Mouse (Mus musculus) left cerebral cortex, adult 18-20 months (tissue): ENCODE results near the gene Fam129c. TPM values are rescaled to one million over a fixed set of nuclear protein-coding genes. Genes with fewer than 3 reads are reported as not detected.

Source experiments
- DNase-seq, 2 experiments: peaks; one replicate each; pipeline ENCODE4 v3.0.0; 2021 to 2022; ENCODE audit warnings: low spot score in 2 of 2, mixed read lengths in 1 of 2
- total RNA-seq, 2 experiments: library from RNA; stranded (reverse); gene quantifications; 2 replicates each; pipeline ENCODE4 v1.2.3; 2021

Fam129c gene
- total RNA-seq, 2 experiments from 2014 or later: 1.9 to 4.8 TPM

DNA sequence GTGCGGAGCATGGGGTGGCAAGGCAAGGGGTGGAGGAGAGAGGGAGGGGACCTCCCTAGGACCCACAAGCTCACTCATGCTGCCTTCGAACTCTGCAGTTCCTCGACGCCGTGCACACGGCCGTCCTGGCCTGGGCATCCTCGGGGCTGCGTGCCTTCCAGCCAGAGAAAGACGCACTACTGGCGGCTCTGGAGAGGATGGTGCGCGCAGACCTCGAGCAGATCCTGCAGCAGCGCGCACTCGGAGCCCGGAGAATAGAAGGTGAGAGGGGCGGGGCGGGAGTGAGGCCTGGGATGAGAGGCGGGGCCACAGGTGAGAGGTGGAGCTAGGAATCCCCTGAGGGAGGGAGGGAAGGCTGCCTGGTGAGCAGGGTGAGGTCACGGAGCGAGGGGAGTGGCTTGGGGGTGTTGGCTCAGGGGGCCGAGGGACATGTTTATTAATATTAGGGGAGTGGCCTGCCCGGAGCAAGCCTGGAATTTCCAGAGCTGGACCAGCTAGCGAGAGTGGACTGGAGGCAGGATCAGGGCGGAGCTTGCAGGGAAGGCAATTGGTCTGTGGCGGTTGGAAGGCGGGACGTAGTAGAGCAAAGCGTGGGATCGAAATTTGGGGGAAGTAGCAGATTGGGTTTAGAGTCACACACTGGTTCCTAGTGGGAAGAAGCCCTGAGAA is 5.4 kb downstream of the Fam129c start:
- no peak for DNase-seq

DNA sequence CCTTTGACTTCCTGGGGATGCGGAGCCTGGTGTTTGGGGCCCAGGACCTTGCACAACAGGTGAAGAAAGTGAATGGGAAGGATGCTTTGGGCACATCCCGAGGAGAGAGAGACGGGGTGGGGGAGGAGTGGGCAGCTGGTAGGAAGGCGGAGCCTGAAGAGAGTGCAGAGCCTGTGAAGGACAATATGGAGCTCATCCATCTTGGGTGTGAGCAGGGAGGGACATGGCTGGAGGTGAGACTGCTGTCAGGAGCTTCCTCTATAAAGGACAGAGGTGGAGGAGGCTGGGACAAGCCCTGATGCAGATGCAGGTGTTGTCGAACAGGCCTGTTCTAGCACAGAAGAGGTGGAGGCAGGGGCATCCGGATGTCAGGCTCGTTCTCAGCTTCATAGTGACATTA is 6.6 kb downstream of the Fam129c start:
- no peak for DNase-seq

DNA sequence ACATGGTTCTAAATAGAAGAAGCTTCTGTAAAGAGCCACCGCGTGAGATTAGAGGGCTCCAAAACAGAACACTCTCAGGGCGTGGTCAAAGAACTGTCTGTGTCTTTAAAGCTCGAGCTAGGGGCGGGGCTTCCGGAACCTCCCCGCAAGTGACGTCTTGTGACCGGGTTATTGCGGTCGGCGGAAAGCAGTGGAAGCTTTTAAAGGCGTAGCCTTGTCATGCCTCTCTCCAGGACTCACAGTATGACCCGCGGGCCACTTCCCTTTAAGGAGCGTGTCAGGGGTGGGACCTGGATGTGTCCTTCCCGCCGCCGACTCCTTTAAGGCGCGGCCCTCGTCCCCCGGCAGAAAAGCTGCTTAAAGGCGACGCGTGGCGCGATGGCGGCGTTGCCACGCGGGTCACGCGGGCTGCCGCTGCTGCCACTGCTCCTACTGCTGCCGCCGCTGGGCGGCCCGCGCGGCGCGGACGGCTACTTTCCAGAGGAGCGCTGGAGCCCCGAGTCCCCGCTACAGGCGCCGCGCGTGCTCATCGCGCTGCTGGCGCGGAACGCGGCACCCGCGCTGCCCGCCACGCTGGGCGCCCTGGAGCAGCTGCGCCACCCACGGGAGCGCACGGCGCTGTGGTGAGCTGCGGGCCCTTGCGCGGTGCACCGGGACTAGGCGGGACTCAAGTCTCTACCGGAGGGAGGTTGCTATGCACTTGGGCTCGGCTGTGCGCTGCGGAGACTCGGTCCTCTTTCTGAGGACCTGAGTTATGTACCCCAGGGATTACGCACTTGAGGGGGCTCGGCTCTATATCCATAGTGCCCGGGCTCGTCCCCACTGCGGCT is 13.6 kb downstream of the Fam129c start, which contains the start of gene Colgalt1:
TSS of gene Colgalt1 (plus strand) at position 177 of the 830 bp plus-strand sequence.
- DNase-seq: peak; percentile 96 to 98

DNA sequence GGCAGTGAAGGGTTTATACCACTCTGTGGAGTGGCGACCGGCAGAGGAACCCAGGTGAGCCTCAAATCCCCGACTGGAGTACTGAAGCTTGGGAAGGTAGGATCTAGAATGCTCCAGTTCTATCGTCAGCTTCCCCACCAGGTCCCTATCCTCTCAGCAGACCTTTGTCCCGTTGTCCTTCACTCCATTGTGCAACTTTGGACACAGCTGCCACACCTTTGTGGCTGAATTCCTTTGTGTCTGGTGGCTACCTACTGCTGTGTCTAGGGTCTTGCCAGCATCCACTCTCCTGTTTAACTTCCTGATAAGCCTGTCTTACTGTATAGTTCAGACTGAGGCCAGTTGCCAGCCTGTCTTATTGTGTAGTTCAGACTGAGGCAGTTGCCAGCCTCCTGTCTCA is 14.7 kb downstream of the Fam129c start:
- no peak for DNase-seq

DNA sequence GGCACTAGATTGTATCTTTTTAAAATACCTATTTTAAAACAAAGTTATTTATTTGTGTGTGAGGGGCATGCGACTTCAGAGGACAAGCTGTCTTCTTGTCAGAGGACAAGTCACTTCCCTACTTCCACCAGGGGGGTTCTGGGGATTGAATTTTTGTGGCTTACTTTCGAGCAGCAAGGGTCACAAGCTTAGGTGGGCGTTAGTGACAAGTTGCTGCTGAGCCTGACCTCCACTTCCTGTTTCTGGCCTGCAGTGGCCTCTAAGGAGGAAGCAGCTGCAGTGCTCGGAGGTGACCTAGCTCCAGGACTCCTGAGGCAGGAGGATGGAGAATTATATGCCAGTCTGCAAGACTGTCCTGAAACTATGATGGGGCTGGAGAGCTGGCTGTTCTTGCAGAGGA is 16.0 kb downstream of the Fam129c start:
- DNase-seq: no peak

DNA sequence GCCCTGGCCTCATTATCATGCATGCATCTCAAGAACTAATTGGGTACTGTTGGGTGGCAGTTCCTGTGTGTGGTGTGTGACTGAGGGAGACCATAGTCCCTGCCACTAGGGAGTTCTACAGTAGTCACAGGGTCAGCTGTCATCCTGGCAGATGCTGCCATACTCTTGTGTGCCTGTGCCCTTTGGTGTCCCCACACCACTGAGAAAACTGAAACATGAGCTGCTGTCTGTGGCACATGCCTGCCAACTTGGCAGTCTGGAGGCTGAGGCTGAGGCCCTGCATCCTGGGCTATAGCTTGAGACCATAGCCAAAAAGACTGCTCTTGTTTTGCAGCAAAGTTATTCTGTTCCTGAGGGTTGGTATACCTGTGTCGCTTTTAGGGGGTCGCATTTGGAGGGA is 22.3 kb downstream of the Fam129c start:
- no peak for DNase-seq

DNA sequence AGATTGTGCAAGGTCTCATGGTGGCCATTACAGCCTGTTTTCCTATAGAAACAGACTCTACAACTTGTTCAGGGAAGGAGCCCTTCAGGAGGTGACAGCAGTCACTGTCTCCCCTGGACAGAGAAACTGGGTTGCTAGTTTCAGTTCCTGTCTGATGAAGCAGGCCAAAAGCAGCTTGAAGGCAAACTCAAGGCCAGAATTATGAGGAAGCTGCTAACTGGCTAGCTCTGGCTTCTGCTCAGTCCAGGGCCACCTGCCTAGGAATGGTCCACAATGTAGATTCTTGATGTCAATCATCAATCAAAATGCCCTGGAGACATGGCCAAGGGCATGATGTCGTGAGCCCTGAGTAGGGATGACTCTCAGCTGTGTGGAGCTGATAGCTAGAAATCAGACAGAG is 27.6 kb downstream of the Fam129c start:
- no peak for DNase-seq

DNA sequence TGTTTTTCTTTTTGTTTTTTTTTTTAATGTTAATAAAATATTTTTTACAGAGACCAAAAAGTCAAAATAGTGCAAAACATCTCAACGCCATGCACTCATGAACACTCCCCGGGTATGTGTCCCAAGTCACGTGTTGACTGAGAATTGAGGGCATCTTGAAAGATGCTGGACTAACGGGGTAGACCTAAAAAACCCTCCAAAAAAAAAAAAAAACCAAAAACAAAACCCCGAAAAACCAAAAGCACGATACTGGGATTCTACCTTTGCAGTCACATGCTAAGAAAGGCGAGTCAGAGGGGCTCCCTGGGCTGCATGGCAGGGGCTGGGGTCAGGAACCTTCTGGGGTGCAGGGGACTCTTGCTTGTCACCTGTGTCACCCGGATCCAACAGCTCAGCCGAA is 29.3 kb downstream of the Fam129c start:
- no peak for DNase-seq

DNA sequence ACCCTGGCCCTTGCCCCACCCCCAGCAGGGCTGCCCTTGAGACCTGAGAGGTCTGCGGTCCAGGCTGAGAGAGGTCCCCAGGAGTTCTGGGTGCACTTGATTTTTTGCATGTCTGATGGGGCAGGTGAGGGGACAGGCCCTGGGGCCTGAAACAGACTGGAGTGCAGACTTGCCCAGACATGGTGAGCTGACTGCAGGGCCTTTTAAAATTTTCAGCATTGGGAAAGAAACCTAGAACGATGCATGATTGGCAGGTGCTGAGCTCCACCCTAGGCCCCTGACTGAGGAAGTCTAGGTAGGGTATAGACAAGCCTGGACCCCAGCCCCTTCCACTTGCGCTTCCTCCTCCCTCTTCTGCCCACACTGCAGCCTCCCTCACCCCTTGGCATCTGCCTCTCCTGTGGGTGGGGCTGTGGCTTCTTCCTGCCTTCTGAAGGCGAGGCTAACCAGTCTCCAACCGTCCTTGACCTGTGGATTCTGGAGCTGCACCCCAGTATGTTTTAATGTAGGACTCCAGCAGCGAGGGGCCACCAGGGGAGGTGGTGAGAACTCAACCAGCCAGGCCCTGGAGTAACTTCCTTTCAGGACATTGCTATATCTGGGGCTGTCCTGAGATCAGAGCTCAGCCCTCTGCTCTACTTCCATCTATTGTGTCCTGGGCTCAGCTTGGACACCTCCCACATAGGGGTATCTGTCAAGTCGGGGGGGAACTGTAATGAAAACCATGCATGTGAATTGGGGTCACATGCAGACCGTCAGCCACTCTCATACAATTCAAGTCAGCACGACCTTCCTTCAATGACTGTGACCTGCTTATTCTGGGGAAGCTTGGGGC is 30.0 kb downstream of the Fam129c start:
- DNase-seq: no peak

DNA sequence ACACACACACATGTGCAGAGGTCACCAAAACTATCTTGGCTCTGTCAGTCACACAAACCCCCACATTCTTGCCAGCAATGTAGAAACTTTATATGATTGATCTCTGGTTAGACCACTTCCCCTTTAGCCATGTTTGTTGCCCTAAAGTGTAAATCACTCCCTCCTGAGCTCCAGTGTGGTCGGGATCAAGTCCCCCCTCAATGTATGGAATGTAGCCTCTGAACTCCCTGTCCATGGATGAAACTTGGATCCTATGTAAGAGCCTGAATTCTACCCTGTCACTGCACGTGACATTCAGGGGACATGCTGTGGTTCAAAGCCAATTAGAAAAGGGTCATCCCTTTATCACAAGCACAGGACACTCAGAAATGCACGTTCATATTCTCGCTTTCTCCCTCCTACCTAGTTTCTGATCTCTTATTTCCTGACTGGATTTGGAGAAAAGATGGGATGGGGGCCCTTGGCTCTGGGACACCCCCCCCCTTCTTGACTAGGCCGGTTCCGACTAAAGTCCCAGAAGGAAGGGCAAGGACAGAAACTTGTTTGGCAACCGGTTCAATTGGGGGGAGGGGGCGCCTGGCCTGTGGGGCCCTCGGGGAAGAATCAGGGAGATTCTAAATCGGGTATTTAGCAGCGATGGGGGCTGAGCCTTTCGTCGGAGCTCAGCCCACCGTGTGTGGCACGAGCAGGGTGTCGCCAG is 31.1 kb downstream of the Fam129c start:
- DNase-seq: no peak

DNA sequence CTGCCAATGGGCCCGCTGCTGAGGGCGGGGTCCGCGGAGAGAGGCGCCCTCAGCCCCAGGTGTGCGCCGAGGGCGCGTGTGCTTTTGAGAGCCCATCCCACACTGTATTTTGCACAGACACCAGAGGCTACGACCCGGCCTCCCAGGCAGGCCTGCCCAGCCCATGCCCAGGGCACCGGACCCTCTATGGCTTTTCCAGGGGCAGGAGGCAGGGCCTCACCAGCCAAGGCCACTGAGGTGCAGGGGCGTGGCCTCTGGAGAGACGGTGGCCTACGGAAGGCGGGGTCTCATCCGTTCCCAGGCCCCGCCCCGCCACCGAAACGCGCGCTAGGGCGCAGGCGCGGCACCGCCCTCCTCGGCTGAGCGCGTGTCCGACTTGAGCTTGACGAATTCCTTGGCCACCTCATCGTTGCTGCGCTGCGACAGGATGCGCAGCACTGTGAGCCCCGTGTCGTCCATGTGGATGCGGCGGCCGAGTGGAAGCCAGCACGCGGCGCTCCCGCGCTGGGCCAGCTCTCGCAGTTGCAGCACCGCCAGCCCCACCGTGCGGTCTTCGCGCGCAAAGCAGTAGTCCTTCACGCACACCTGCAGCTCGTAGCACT is 31.7 kb downstream of the Fam129c start:
- peak; percentile 84 to 90 for DNase-seq

DNA sequence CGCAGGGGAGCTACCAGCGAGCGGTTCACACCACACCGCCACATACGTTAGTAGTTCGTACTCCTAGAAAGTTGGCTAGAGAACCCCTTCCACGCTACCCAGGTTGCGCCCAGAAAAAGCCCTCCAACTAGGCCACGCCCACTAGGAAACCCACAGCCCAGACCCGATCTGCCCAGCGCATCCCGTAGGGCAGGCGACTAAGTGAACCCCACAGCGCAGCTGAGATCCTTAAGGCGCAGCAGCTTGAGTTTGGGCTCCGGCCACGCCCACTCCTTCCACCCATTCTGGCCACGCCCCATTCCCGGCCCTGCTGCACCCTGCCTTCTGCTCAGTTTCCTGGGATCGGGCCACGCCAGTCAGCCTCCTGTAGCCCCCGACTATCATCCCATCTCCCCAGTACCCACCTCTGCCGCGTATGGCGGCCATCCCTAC is 32.3 kb downstream of the Fam129c start:
- DNase-seq: no peak

DNA sequence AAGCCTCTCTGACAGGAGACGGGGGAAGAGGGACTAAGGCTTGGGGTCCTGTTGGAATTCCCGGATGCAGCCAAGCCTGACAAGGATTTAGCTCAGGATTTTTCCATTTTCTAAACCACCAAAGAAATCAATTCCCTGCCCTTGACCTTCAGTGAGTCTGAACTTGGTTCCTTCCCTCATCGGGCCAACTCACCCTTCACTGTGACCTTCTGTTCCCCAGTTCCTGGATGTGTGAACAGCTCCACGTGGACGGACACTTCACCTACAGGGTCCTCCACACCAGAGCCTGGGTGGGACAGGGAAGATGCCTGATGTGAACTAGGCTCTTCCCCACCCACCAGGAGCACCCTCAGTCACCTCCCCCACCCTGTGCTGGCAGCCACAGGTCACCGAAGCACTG is 33.3 kb downstream of the Fam129c start:
- DNase-seq: no peak

DNA sequence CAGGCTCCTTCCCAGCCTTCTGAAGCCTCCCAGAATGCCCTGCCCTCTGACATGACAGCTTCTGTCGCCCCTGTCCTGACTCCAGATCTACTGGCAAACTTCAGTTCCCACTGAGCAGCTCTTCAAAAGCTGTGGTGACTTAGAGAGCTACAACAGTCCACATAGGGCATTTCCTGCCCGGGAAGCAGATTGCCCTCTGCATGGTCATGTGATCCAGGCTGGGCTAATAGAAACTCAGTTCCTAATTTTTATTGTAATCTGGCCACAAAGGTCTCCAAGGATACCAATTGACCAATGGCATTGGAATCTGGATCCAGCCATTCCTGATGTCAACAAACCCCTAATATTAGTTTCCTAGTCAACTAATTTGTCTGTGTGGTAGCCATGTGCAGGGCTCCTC is 34.4 kb downstream of the Fam129c start:
- no peak for DNase-seq

DNA sequence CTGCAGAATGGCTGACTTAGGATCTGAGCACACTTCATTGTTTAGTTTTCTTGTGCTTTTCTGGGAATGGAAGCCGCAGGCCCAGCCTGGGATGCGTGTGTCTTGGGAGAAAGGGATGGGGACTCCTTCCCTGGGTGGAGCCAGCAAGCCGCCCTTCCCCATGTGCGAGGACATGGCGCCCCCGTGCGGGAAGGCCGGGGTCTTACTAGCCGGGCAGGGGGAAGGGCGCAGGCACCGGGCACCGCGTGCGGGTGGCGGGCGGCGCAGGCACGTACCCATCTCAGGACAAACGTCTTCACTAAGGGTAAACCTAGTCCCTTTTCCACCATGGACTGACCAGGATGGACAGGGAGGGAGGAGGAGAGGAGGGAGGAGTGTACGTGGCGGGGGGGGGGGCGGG is 35.7 kb downstream of the Fam129c start:
- DNase-seq: no peak

DNA sequence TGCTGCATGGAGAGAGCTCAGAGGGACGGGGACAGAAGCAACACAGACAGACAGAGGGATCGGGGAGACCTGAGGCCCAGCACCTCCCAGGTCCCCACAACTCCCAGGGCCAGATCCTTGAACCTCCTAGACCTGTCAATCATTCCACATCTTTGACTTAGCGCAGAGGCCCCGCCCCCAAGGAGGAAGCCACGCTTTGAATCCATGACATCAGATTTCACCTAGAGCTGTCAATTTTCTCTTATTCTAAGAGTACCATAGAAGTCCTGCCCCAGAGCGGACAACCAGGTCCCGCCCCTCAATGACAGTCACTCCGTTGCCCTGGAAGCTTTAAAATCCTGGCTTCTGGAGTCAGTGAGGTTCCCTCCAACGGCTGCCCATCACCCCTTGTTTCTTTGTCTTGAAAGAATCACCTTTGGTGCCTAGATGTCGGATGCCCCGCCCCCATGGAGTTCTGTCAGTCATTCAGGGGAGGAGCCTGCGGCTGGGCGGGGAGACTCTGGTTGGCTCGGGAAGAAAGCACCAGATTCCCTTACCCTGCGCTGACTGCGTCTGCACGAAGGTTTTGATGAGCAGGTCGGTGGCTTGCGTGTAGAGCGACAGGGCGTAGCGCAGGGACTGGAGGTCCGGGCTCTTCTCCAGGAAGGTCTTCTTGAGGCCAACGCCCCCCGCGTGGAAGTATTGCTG is 36.7 kb downstream of the Fam129c start:
- DNase-seq: no peak

DNA sequence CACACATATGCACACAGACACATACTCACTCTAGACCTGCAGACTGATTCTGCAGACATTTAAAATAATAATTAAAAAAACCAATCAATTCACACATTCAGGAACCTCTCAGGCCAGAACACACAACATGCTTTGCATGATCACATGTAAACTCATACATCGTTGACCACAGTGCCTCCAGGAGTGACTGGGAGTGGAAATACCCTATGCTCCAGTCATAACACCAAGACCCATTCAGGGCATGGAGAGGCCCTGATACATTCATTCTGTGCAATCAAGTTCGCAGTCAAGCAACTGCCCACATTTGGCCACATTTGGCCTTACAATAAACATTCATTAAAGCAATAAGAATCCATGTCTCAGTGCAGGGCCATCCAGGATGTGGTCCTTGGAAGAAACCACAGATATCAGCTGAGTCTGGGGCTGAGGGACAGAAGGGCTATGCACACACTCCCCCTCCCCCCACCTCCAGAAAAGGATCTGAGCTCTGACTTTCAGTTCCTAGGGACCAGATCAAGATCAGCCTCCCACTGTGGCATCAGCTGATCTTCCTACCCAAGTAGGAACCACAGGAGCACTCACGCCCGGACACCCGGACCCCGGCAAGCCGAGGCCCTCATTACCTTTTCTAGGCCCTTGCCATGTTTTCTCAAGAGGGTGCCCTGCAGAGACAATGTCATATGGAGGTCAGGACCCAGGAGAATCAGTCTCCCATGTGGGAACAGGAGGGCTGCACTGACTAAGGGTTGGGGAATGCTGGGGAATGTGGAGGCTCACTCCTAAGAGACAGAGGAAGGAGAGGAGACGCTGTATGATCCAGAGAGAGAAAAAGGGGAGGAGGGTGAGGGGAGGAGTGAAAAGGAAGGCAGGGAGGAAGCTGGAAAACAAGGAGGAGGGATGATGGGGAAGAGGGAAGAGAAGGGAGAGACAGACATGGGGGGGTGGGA is 40.0 kb downstream of the Fam129c start:
- DNase-seq: no peak

DNA sequence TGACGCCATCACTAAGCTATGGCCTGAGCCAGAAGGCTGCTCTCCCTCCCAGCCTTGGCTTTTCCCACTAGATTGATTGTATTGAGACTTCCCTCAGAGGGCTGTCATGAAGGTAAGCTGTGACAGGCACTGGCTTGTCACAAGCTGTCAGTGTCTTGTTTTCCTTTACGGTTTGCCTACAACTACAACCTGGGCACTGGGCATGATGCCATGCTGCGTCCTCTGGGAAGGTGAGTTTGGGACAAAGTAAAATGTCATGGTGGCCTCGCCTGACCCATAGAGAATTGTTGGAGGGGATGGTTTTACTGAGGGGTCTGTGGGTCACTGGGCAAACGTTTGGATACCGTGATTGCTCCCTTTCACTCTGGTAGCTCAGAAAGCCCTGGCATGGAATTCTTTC is 40.9 kb downstream of the Fam129c start:
- no peak for DNase-seq

DNA sequence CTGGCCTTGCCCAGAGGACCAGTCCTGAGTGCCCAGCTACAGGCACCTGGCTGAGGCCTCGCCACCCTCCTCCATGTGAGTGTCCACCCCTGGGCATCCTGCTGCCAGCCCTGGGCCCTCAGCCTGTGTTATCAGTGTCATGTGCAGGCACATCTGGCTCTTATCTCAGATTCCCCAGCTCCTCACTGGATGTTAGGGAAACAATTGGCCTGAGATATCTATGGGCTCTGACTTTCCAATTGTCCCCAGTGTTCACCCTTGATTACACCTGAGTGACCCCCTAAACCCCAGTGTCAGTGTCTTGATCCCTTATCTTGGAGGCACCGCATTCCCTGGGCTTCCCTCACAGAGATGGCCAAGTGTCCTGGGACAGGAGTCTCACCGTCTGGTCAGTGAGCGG is 41.9 kb downstream of the Fam129c start:
- no peak for DNase-seq
